ENCODE assay signal across 20 mouse cellular contexts in genomic region chr3:94389420-94389819, GRCm38 (mm10). TPM values are rescaled to one million over a fixed set of nuclear protein-coding genes. Genes with fewer than 3 reads are reported as not detected.
"Had no signal": no experiment of that assay in that cellular context is flagged by ENCODE, and none has a peak within 500 bp of the region (broad histone marks: within the 10 kb centered on the region; RNA-seq: fewer than 3 reads in every experiment).

No protein-coding gene starts in this region.

- H3K27me3 ChIP-seq: liver, embryonic 13.5 days; liver, embryonic 15.5 days; lung, embryonic 15.5 days; midbrain, embryonic 13.5 days; midbrain, embryonic 15.5 days; neural tube, embryonic 12.5 days; stomach, embryonic 15.5 days had no signal

- DNase-seq: liver, embryonic 13.5 days; liver, postnatal 0 days; lung, adult 2 months; lung, postnatal 14 days; lung, postnatal 36 days; right cerebral cortex, postnatal 14 days had no signal

- H3K4me1 ChIP-seq: liver, embryonic 13.5 days; liver, embryonic 15.5 days; lung, embryonic 15.5 days; midbrain, embryonic 13.5 days; midbrain, embryonic 15.5 days; neural tube, embryonic 12.5 days; stomach, embryonic 15.5 days had no signal

- H3K4me3 ChIP-seq: liver, embryonic 13.5 days; liver, embryonic 15.5 days; lung, embryonic 15.5 days; megakaryocyte, embryonic 14.5 days; midbrain, embryonic 13.5 days; midbrain, embryonic 15.5 days; neural tube, embryonic 12.5 days; stomach, embryonic 15.5 days had no signal

- H3K27ac ChIP-seq: liver, embryonic 13.5 days; liver, embryonic 15.5 days; lung, embryonic 15.5 days; macrophage; midbrain, embryonic 13.5 days; midbrain, embryonic 15.5 days; neural tube, embryonic 12.5 days; stomach, embryonic 15.5 days; stomach, postnatal 0 days had no signal

- H3K36me3 ChIP-seq: liver, embryonic 13.5 days; liver, embryonic 15.5 days; lung, embryonic 15.5 days; midbrain, embryonic 13.5 days; midbrain, embryonic 15.5 days; neural tube, embryonic 12.5 days; stomach, embryonic 15.5 days had no signal

RNA-seq across cellular contexts. Expression of gene Lingo4, which starts 8.9 kb away (rescaled TPM):
- polyA plus RNA-seq: macrophage; testis, adult 2 months had no signal

RNA-seq across cellular contexts. Expression of gene Rorc, which starts 16.8 kb away (rescaled TPM):
- polyA plus RNA-seq: macrophage had no signal

RNA-seq across cellular contexts. Expression of gene C2cd4d, which starts 27.2 kb away (rescaled TPM):
- polyA plus RNA-seq: liver, embryonic 13.5 days; macrophage had no signal

RNA-seq across cellular contexts. Expression of gene Them5, which starts 47.5 kb away (rescaled TPM):
- polyA plus RNA-seq: liver, adult 2 months; liver, embryonic 13.5 days; liver, embryonic 15.5 days; liver, postnatal 0 days; macrophage; midbrain, embryonic 15.5 days; midbrain, postnatal 0 days; neural tube, embryonic 12.5 days; neural tube, embryonic 14.5 days; spleen, adult 2 months had no signal
